Mouse (Mus musculus): ENCODE measurements around the gene Fkbpl. TPM values are rescaled to one million over a fixed set of nuclear protein-coding genes. Genes with fewer than 3 reads are reported as not detected.
A peak's percentile ranks its signal among the peaks of the same experiment; 100 is the strongest.

The Fkbpl gene
- total RNA-seq, 2 experiments from 2014 or later: 6.0 to 8.2 TPM

DNA sequence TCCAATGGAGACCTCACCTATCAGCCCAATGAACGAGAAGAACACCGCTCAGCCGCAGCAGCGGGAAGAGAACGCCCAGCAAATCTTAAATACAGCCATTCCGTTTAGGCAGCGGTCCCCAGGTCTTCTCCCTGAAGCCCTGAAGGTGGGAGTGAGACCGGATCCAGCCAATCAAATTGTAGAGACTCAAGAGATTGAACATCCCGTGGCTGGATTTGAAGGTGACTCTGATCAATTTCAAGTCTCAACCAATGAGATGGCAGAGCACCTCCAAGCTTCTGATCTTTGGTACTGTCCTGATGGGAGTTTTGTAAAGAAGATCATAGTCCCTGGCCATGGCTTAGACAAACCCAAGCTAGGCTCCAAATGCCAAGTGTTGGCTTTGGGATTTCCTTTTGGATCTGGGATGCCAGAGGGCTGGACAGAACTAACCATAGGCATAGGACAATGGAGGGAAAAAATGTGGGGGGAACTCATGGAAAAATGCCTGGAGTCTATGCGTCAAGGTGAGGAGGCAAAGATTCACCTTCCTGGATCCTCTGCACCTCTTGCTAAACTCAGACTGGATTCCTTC, 779 bp downstream of the Fkbpl start:
- no peak for DNase-seq
- intact Hi-C loops (cut with DNase I): loop anchor here (10.0 kb wide), 1 partner anchor 189 kb away; the partner anchor contains the start of genes Dxo and Stk19

DNA sequence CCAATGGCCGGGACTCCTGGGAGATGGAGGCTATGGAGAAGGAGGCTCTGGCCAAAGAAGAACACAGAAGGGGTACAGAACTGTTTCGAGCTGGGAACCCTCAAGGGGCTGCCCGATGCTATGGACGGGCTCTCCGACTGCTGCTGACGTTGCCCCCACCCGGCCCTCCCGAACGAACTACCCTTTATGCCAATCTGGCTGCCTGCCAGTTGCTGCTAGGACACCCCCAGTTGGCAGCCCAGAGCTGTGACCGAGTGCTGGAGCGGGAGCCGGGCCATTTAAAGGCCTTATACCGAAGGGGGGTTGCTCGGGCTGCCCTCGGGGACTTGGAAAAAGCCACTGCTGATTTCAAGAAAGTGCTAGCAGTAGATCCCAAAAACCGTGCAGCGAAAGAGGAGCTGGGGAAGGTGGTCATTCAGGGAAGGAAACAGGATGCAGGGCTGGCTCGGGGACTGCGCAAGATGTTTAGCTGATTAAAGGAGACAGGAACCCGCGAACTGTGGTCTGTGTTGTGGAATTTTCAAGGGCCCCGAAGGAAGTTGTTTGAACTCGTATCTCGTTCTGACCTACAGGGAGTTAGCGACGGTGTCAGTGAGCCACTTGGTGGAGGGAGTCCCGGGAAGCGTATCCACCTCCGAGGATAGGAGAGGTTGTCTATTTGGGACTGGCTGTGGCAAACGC, 1.4 kb downstream of the Fkbpl start:
- DNase-seq: no peak
- intact Hi-C loops (cut with DNase I): loop anchor here (10.0 kb wide), 1 partner anchor 189 kb away; the partner anchor contains the start of genes Dxo and Stk19

DNA sequence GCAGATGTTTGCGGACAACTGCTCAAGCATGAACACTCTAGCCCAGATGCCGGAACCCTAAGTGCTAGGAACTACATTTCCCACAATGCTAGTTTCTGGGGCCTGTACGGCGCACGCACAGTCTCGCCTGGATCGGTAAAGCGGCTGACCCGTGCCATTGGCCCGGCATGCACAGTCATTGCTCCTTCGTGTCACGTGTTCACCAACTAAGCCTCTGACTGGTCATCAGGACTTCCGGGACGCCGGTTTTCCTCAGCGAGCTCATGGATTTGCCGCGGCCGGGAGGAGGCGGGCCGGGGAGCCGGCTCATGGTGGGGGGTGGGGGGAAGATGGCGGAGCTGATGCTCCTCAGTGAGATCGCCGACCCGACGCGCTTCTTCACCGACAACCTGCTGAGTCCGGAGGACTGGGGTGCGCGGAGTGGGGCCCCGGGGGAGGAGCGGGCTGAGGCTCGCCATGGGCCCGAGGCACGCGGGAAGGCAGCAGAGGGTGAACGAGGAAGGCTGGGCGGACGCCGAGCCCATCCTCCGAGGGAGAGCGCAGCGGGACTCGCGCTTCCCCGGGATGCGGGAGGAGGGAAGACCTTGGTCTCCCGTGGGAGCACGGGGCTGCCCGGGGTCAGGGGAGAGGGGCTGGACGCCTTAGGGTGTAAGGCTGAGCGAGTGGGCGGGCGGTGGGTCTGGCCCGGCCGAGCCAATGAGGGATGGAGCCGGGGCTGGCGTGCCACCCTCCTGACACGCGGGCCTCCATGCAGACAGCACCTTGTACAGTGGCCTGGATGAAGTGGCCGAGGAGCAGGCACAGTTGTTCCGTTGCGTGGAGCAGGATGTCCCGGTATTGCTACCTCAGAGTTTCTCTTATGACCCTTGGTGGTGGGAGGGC, 2.6 kb downstream of the Fkbpl start, which contains the start of gene Atf6b:
Gene Atf6b, plus strand, starts transcription at position 241 of the 882 bp plus-strand sequence.
- peak; percentile 85 to 92 for DNase-seq
- intact Hi-C loops (cut with DNase I): loop anchor here (10.0 kb wide), 1 partner anchor 188 kb away; the partner anchor contains the start of genes Dxo and Stk19

DNA sequence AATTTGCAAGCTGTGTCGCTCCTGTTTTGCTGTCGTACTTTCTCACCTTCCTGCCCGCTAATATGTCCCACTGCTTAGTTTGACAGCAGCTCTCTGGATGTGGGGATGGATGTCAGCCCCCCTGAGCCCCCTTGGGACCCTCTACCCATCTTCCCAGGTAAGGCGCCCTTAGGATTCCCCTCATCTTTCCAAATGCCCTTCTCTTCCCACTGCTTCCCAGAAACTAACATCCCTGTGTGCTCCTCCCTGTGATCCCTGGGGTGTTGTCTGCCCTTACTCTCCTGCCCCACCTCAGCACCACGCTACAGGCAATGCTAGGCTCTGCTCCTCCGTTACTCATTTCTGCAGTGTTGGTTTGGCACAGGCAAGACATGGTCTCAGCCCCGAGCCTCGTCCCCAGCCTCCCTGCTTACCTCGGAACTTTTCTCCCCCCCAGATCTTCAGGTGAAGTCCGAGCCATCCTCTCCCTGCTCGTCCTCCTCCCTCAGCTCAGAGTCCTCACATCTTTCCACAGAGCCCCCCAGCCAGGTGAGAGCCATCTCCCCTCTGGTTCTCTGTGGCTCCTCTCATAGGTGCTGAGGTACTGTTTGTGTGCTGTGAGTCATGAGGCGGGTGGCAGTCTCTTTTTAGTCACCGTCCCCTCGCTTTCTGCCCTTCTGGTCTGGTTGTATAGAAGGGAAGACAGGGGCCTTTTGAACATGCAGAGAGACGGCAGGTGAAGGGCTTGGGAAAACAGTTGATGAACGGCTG, 3.8 kb downstream of the Fkbpl start:
- intact Hi-C loops (cut with DNase I): loop anchor here (10.0 kb wide), 1 partner anchor 186 kb away; the partner anchor contains the start of genes Dxo and Stk19
- peak in 1 of 2 experiments; percentile 8 for DNase-seq

DNA sequence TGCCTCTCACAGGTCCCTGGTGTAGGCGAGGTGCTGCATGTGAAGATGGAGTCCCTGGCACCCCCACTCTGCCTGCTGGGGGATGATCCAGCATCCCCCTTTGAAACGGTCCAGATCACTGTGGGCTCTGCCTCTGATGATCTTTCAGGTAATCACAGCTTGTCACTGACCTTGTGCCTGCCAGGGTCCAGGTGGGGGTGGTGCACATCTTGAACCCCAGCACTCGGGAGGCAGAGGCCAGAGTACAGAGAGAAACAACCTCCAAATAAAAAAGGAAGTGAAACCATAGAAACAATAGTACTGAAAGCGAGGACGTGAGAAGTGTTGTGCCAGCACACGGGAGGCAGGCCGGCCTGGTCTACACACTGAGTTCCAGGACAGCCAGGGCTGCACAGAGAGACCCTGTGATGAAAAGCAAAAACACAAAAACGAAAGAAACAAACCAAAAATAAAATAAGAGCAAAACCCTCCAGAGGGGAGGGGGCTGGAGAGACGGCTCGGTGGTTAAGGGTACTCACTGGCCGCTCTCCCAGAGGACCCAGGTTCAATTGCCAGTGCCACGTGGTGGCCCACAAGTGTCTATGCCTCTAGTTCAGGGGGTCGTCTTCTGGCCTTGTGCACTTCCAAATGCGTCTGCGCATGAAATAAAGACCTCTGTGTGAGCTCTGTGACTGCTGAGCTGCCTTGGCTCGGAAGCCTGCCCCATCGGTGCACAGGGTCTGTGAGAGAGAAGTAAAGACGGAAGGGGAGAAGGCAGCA, 4.7 kb downstream of the Fkbpl start:
- DNase-seq: no peak
- intact Hi-C loops (cut with DNase I): loop anchor here (10.0 kb wide), 1 partner anchor 186 kb away; the partner anchor contains the start of genes Dxo and Stk19

DNA sequence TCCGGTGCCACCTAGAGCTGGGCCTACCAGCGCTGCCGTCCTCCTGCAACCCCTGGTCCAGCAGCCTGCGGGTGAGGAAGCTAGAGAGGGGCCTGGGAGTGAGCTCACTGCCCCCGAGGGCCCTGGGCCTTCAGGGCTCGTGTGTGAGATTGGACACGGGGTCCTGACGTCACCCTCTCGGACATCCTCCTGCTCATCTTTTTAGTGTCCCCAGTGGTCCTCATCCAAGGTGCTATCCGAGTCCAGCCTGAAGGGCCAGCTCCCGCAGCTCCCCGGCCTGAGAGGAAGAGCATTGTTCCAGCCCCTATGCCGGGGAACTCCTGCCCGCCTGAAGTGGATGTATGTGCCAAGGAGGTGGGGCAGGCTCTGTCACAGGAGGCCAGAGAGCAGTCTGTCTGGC, 6.2 kb downstream of the Fkbpl start:
- intact Hi-C loops (cut with DNase I): no loop called here
- no peak for DNase-seq

DNA sequence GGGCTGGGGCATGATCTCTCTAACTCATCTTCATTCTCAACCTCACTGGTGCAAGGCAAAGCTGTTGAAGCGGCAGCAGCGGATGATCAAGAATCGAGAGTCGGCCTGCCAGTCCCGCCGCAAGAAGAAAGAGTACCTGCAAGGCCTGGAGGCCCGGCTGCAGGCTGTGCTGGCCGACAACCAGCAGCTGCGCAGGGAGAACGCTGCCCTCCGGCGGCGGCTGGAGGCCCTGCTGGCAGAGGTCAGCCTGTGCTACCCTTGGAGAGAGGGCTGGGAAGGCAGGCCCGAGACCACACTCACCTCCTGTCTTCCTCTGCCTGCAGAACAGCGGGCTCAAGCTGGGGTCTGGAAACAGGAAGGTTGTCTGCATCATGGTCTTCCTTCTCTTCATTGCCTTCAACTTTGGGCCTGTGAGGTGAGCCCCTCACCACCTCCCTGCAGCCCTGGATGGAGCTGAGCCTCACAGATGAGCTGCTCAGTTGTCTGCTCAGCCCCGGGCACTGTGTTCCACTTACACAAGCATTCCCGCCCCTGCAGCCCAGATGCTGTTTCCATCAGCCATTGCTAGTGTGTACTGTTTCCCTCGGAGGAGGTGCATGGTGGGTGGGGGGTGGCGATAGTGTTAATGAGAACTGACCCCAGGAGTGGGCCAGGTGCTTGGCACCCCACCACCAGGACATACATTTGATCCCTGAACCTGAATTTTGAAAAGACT, 7.1 kb downstream of the Fkbpl start:
- DNase-seq: no peak
- intact Hi-C loops (cut with DNase I): loop anchor here (2.0 kb wide), 1 partner anchor 61 kb away; no protein-coding TSS in a partner anchor

DNA sequence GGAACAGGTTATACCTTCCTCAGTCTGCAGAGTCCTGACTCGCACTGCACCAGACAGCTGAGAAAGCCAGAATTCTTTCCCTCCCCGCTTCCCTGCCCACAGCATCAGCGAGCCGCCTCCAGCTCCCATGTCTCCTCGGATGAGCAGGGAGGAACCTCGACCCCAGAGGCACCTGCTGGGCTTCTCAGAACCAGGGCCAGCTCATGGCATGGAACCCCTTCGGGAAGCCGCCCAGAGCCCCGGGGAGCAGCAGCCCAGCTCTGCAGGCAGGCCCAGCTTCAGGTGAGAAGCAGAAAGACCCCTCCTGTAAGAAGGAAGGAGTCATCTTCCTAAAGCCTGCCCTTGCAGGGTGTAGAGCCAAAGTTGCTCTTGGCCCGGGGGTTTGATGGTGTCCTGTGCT, 8.0 kb downstream of the Fkbpl start:
- DNase-seq: no peak
- intact Hi-C loops (cut with DNase I): loop anchor here (2.0 kb wide), 1 partner anchor 60 kb away; no protein-coding TSS in a partner anchor

DNA sequence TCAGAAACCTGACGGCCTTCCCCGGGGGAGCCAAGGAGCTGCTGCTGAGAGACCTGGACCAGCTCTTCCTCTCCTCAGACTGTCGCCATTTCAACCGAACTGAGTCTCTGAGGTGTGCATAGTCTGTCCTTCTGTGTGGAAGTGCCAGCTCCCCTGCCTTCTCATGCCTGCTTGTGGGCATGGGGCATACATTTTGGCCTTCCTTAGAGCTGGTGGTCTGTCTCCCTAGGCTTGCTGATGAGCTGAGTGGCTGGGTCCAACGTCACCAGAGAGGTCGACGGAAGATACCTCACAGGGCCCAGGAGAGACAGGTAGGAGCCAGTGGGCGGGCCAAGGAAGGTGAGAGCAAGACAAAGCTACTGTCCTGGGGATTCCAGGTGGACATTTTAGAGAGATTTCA, 8.4 kb downstream of the Fkbpl start:
- no peak for DNase-seq
- intact Hi-C loops (cut with DNase I): loop anchor here (2.0 kb wide), 1 partner anchor 60 kb away; no protein-coding TSS in a partner anchor

DNA sequence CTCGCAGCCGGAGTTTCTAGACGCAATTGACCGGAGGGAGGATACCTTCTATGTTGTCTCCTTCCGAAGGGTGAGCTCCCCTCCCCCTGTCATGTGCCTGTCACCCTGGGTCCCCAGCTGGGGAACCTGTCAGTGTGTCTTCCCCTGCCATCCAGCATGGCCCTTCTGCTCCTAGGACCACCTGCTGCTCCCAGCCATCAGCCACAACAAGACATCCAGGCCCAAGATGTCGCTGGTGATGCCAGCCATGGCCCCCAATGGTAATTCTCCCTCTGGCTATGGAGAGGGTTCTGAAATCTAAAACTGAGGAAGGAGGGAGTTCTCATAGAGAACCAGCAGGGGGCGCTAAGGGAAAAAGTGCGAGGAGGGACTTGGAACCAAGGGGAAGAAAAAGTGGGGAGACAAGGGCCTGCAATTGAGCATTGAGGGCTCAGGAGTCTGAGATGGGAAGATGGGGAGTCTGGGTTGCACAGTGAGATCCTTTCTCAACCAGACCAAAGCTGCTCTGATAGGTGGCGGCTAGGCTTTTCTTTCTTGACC, 9.3 kb downstream of the Fkbpl start:
- intact Hi-C loops (cut with DNase I): loop anchor here (2.0 kb wide), 1 partner anchor 59 kb away; no protein-coding TSS in a partner anchor
- peak in 1 of 2 experiments; percentile 63 for DNase-seq

DNA sequence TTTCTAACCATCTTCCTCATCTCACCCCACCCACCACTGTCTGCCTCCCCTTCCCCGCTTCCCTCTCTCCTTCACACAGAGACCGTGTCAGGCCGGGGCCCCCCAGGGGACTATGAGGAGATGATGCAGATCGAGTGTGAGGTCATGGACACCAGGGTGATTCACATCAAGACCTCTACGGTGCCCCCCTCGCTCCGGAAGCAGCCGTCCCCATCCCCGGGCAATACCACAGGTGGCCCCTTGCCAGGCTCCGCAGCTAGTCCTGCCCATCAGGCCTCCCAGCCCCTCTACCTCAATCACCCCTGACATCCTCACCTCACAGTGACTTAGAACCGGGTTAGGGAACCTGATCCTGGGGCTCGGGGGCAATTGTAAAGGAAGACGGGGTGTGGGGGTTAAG, 9.8 kb downstream of the Fkbpl start:
- intact Hi-C loops (cut with DNase I): no loop called here
- DNase-seq: no peak

DNA sequence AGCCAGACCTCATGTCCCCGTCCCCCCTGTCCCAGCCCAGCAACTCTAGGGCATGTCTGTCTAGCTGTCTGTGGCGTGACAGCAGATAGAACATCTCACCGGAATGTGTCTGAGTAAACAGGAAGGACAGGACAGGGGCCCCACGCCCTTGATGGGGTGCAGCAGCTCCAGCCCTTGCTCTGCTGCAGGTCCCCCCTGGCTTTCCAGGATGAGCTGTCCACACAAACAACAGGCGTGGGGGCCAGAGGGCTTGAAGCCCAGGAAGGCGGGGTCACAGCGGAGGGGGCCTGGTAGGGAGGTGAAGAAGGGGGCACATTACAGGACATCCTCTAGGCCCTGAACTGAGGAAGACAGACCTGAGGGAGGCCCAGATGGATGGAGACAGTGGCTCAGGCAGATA, 10.6 kb downstream of the Fkbpl start:
- intact Hi-C loops (cut with DNase I): no loop called here
- DNase-seq: peak; percentile 73 to 81

DNA sequence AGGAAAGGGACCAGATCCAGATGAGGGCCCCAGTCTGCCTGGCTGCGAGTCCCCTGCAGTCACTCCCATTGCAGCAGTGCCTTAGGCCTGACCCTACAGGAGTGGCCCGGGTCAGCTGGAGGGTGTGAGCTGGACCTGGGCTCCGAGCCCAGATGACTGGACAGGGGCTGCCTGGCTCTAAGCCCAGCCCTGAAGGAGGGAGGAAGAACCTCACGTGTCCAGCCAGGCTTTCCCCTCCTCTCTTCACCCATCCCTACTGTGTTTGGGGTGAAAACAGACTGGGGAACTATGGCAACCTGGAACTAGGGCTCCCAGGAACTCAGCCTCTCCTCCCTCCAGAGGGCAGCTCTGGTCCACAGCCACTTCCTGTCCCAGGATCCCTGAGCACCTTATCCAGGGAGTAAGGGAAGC, 11.0 kb downstream of the Fkbpl start:
- intact Hi-C loops (cut with DNase I): no loop called here
- peak; percentile 83 to 89 for DNase-seq

DNA sequence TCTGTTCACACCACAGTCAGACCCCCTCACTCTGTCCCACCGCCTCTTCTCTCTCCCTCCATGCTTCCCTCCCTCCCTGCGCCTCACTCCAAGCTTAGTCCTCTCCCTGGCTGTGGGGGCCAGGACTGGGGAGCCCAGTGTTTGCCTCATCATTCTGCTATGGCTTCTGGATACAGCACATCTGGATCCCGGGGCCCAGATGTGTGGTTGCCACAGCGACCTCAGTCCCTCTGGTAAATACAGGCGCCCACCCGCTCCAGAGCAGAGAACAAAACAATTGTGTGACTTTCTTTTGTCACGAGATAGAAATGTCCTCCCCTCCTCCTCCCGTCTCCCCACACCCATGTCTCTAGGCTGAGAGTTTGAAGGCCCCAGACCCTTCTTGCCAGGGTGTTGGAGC, 12.1 kb downstream of the Fkbpl start:
- intact Hi-C loops (cut with DNase I): no loop called here
- no peak for DNase-seq

DNA sequence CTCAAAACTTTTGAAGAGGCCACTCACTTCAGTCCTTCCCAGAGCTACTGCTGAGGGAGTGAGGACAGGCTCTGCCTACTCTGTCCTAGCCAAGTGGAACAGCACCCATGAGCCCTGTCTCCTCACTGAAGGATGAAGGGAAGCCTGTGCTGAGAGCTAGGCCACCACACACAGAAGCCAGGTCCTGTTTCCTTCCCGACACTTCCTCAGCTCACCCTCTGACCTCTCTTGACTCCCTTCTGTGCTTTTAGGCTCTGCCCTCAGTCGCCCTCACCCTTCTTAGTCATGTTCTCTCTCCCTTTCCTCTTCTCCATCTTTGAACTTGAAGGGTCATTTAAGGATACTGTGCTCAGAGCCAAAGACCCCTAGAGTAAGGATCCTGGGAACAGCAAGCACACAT, 12.7 kb downstream of the Fkbpl start:
- DNase-seq: no peak
- intact Hi-C loops (cut with DNase I): no loop called here

DNA sequence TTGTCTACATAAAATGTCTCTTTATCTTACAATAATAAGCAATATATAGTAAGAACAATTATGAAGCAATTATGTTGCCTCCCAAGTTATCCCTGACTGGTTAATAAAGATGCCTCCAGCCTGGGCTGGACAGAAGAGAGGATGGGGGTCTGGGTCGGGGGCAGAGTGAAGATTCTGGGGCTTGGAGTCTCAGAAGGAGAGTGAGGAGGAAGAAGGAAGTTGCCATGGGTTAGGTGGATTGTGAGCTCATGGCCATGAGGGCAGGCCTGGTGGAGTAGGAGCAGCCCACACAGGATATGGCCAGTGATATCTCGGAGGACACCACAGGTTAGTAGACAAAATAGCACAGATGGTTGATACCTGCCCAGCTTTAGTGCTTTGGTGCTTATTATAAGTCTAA, 13.6 kb downstream of the Fkbpl start:
- intact Hi-C loops (cut with DNase I): no loop called here
- no peak for DNase-seq

DNA sequence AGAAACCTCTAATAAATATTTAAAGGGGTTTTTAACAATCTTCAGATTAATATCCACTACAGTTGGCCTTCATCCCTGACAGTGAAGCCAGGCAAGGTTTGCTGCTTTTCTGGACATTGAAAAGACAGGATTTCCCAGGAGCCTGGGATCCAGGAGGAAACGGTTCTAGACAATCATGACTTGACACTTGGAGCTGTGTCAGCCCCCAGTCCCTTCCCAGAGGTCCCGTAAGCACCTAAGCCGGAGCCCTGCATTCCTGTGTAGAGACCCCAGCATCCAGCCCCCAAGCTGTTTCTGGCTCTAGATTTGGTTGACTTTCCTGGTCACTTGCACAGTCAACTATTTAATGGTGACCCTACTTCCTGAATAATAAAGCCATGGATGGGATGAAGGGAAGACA, 14.0 kb downstream of the Fkbpl start:
- DNase-seq: no peak
- intact Hi-C loops (cut with DNase I): no loop called here

DNA sequence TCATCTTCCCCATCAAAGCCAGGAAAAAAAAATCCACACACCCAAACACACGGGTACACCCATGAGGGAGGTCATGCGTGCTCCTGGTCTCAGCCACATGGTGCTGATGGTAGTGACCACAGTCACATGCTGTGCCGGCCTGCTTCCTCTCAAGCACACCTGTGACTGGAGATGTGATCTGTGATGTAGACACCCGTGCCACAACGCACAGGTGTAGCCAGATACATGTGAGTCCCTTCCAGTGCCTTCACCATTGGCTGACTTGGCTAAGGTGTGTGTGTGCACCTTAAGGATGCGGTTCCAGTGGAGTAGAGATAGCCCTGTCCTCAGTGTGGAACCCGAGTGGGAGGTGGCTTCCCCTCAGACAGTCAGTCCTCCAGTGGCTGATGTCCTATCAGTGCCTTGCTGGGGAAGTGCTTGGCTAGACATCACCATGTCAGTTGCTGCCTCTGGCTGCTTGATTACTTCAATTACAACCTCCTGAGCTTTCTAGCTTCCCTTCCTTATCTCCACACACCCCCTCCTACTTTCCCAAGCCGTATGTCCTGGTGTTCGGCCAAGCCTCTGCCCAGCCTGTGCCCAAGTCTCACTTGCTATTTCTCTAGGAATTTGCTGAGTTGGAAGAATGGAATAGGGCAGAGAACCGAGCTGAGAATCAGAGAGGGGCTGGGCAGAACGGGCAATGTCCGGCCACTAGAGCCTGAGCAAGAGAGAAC, 14.8 kb downstream of the Fkbpl start:
- intact Hi-C loops (cut with DNase I): no loop called here

More for the DNA sequence above, 14.8 kb downstream of the Fkbpl start:
- no peak for DNase-seq
